Mouse (Mus musculus): Measurements from ENCODE around the gene Fgfr1op. TPM values are rescaled to one million over a fixed set of nuclear protein-coding genes. Genes with fewer than 3 reads are reported as not detected.
"Not testable (repeated sequence)": the region's sequence is repeated elsewhere in the genome, so short reads cannot be mapped to it uniquely, and the experiment has no call there.

Gene Fgfr1op
- polyA plus RNA-seq, 1 experiment from 2014 or later: 27.5 TPM

- ATAC-seq: peak; percentile 97
- peak within 1 kb of the TSS; percentile 50 for H3K4me3 ChIP-seq (replicated peaks)
- not testable (repeated sequence) for H3K4me1 ChIP-seq (replicated peaks); H3K36me3 ChIP-seq; H3K9me3 ChIP-seq; H3K27ac ChIP-seq; H3K27me3 ChIP-seq
- peak within 1 kb of the TSS; percentile 62 for H3K4me2 ChIP-seq (replicated peaks)
- peak within 1 kb of the TSS; percentile 70; the same call in 1 of the 2 replicates for H3K9ac ChIP-seq (replicated peaks)
- WGBS: 1% methylated on average over 50 of the region's 67 CpGs
Measured at GRCm38 (mm10) chr17:8147439-8148316, 17.6 kb upstream of the Fgfr1op start, which contains the start of the genes Gm49673 and Rnaset2a. Gm49673 (minus strand) TSS chr17:8147788. Rnaset2a (minus strand) TSS chr17:8148097.

GRCm38 (mm10) chr17:8155010-8155409, 10.3 kb upstream of the Fgfr1op start:
- not testable (repeated sequence) for H3K27ac ChIP-seq; H3K9ac ChIP-seq (replicated peaks); H3K27me3 ChIP-seq; H3K9me3 ChIP-seq; H3K4me2 ChIP-seq (replicated peaks); H3K4me1 ChIP-seq (replicated peaks); ATAC-seq; H3K4me3 ChIP-seq (replicated peaks); H3K36me3 ChIP-seq
- 95% methylated on average over 7 of the region's 7 CpGs for WGBS

DNA sequence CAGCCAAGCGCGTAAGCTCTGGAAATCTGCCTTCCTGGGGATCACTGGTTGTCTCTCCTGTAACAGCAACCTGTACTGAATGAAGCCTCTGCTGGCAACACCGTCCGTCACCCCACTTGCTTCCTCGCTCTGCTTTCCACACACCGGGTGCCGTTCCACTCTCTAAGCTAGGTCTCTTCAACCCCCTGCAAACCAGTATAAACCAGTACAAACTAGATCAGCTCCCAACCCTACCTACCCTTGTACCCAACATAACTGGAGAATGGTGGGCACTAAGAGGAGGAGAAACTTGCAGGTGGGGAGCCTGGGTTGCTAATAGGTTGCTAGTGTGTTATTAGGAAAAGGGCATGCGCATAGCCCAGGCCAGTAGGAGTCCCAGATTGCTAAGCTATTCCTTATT, 9.3 kb upstream of the Fgfr1op start:
- ATAC-seq; H3K27ac ChIP-seq; H3K4me3 ChIP-seq (replicated peaks); H3K4me2 ChIP-seq (replicated peaks); H3K27me3 ChIP-seq; H3K4me1 ChIP-seq (replicated peaks); H3K36me3 ChIP-seq; H3K9me3 ChIP-seq; H3K9ac ChIP-seq (replicated peaks): not testable (repeated sequence)
- WGBS: no CpG with 5 or more reads among the region's 8 CpGs

DNA sequence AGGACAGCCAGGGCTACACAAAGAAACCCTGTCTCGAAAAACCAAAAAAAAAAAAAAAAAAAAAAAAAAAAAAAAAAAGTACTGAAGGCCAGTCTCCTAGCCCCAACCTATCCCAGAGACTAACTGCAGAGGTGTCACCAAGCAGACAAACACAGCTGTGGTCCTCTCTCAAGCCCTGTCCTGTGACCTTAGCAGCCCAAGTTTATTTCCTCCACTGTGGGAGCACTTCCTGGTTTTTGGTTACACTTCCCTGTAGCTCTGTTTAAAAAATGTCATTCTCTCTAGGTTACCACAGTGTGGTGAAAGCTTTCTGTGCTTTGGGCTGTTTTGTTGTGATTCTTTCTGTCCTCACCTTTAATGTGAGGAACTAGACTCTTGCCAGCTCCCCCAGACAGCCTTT, 6.7 kb upstream of the Fgfr1op start:
- H3K36me3 ChIP-seq; H3K4me1 ChIP-seq (replicated peaks); H3K27ac ChIP-seq; H3K4me2 ChIP-seq (replicated peaks); H3K4me3 ChIP-seq (replicated peaks); H3K9ac ChIP-seq (replicated peaks); H3K27me3 ChIP-seq; ATAC-seq; H3K9me3 ChIP-seq: not testable (repeated sequence)
- WGBS: no CpG with 5 or more reads among the region's 1 CpGs

GRCm38 (mm10) chr17:8160969-8161368, 4.3 kb upstream of the Fgfr1op start:
- not testable (repeated sequence) for H3K36me3 ChIP-seq, H3K27me3 ChIP-seq

DNA sequence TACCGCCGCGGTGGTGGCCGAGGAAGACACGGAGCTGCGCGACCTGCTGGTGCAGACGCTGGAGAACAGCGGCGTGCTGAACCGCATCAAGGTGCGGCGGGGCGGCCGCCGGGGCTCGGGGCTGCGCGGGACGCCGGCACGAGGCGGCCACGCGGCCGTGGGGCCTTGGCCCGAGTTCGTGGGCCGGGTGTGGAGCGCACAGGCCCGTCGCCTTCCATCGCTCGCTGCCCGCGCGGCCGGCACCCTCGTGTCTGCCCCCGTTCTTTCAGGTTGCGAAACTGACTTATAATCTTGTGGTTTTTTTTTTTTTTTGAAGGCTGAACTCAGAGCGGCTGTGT, 276 bp downstream of the Fgfr1op start:
- Histone ChIP-seq H3K4me2 (replicated peaks) (peak overlapping the region; percentile 55), H3K9ac (replicated peaks) (peak overlapping the region; percentile 67; the same call in 1 of the 2 replicates), H3K4me3 (replicated peaks) (peak overlapping the region; percentile 55), H3K36me3 (peaks cover 11% of the 10 kb centered on the region), H3K27ac (peak overlapping the region; percentile 68; the same call in 1 of the 2 replicates)
- ATAC-seq; H3K27me3 ChIP-seq; H3K4me1 ChIP-seq (replicated peaks); H3K9me3 ChIP-seq: not testable (repeated sequence)
- 0% methylated on average over 42 of the region's 42 CpGs for WGBS

More at GRCm38 (mm10) chr17:8160969-8161368, 4.3 kb upstream of the Fgfr1op start:
- not testable (repeated sequence) for H3K4me3 ChIP-seq (replicated peaks); H3K27ac ChIP-seq; ATAC-seq; H3K9me3 ChIP-seq; H3K4me2 ChIP-seq (replicated peaks); H3K9ac ChIP-seq (replicated peaks); H3K4me1 ChIP-seq (replicated peaks)
- WGBS: 47% methylated on average over 3 of the region's 3 CpGs

DNA sequence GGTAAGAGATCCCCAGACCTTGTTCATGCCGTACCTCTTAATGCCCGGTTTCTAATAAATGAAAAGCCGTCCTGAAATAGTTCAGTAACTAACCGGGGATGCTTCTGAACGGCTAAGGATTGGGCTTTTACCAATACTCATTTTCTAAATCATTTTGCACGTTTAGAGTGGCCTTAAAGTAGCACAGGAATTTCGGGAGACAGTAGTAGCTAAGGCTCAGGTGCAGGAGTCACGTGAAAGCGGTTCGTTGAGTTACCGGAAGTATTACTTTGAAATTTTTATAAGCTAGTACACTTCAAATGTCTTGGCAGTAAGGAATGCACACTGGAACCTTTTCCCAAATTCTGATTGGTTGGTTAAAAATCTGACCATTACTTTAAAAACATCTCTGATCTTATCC, 676 bp downstream of the Fgfr1op start:
- H3K9me3 ChIP-seq; H3K4me1 ChIP-seq (replicated peaks); H3K27me3 ChIP-seq; H3K27ac ChIP-seq; ATAC-seq: not testable (repeated sequence)
- WGBS: under 1% methylated on average over 11 of the region's 11 CpGs
- peaks cover 14% of the 10 kb centered on the region for H3K36me3 ChIP-seq
- peak overlapping the region; percentile 55 for H3K4me3 ChIP-seq (replicated peaks)
- peak overlapping the region; percentile 55 for H3K4me2 ChIP-seq (replicated peaks)
- H3K9ac ChIP-seq (replicated peaks): 0 out of 2 replicates have a peak overlapping the region, but pooled peaks have one; percentile 67

GRCm38 (mm10) chr17:8166454-8166853, 1.2 kb downstream of the Fgfr1op start:
- Histone ChIP-seq H3K4me3 (replicated peaks) (peak overlapping the region; percentile 55), H3K4me2 (replicated peaks) (peak overlapping the region; percentile 55), H3K36me3 (peaks cover 18% of the 10 kb centered on the region)
- H3K4me1 ChIP-seq (replicated peaks); H3K27me3 ChIP-seq; H3K27ac ChIP-seq; ATAC-seq; H3K9me3 ChIP-seq; H3K9ac ChIP-seq (replicated peaks): not testable (repeated sequence)
- 39% methylated on average over 2 of the region's 3 CpGs for WGBS

DNA sequence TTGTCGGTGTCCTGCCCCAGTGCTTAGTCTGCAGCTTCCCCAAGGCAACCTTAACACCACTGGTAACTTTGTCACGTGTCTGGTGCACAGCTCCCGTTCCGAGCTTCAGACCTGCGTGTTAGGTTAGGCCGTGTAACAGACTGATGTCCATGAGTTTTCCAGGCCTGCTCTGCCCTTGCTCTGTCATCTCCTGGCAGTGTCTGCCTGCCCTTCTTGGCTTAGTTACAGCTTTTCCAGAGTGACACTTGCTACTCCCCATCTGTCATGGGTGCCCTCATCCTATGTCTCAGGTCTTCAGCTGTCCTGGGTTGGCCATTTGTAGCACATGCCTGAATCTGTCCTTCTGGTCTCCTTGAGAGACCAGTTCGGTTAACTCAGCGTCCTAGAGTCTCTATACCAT, 2.1 kb downstream of the Fgfr1op start:
- H3K36me3 ChIP-seq: peaks cover 23% of the 10 kb centered on the region
- WGBS: 94% methylated on average over 7 of the region's 8 CpGs
- H3K4me1 ChIP-seq (replicated peaks); H3K9me3 ChIP-seq; H3K4me3 ChIP-seq (replicated peaks); H3K9ac ChIP-seq (replicated peaks); H3K27me3 ChIP-seq; ATAC-seq; H3K4me2 ChIP-seq (replicated peaks); H3K27ac ChIP-seq: not testable (repeated sequence)

- Histone ChIP-seq H3K4me2 (replicated peaks) (no peak overlapping the region), H3K4me3 (replicated peaks) (no peak overlapping the region), H3K36me3 (peaks cover 47% of the 10 kb centered on the region), H3K4me1 (replicated peaks) (peaks cover 9% of the 10 kb centered on the region; the same call in 1 of the 2 replicates), H3K27ac (no peak overlapping the region), H3K27me3 (no peaks in the 10 kb centered on the region), H3K9ac (replicated peaks) (no peak overlapping the region), H3K9me3 (no peaks in the 10 kb centered on the region)
- WGBS: 92% methylated on average over 7 of the region's 7 CpGs
- no peak for ATAC-seq
Measured at GRCm38 (mm10) chr17:8170331-8170730, 5.0 kb downstream of the Fgfr1op start.

DNA sequence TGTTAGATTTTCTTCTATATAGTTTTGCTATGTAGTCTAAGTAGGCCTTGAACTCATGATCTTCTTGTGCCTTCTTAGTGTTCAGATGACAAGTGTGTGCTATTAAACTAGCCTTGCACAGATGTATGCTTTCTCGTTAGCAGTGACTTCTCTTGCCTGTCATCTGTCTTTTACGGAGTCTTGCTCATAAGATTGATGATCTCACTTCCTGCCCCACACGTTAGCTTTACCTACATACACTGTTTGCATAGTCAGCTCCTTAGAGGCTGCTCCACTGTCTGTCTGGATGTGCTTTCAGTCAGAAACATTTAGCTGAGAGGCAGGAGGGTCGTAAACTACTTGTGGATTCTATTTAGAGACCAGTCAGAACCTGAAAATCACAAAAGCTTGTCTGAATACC, 5.8 kb downstream of the Fgfr1op start:
- no peaks in the 10 kb centered on the region for H3K27me3 ChIP-seq
- H3K4me3 ChIP-seq (replicated peaks): no peak overlapping the region
- ATAC-seq: no peak
- peaks cover 54% of the 10 kb centered on the region for H3K36me3 ChIP-seq
- H3K4me2 ChIP-seq (replicated peaks): no peak overlapping the region
- 86% methylated on average over 4 of the region's 4 CpGs for WGBS
- H3K27ac ChIP-seq: no peak overlapping the region
- no peak overlapping the region for H3K9ac ChIP-seq (replicated peaks)
- H3K9me3 ChIP-seq: no peaks in the 10 kb centered on the region
- peaks cover 9% of the 10 kb centered on the region; the same call in 1 of the 2 replicates for H3K4me1 ChIP-seq (replicated peaks)

DNA sequence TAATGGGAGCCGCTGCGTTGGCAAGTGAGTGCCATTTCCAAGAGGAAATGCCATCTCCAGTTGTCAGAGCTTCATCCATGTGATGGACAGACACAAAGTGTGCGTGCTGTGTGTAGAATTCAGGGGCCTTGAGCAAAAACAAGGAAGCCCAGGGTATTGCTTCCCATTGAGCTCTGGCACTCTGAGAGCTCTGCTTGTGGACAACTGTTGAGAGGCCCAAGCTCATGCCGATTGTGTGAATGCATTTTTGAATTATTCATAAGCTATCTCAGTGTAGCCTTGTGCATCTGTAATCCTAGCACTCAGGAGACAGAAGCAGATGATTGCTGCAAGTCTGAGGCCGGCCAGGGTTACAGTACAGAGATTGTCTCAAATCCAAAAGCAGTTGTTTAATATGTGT, 11.8 kb downstream of the Fgfr1op start:
- peak; percentile 87 for ATAC-seq
- H3K4me3 ChIP-seq (replicated peaks): no peak overlapping the region
- H3K4me2 ChIP-seq (replicated peaks): no peak overlapping the region
- H3K9me3 ChIP-seq: no peaks in the 10 kb centered on the region
- H3K27ac ChIP-seq: 0 out of 2 replicates have a peak overlapping the region, but pooled peaks have one; percentile 30
- peaks cover 65% of the 10 kb centered on the region for H3K36me3 ChIP-seq
- H3K4me1 ChIP-seq (replicated peaks): peaks cover 8% of the 10 kb centered on the region
- 43% methylated on average over 5 of the region's 5 CpGs for WGBS
- no peaks in the 10 kb centered on the region for H3K27me3 ChIP-seq
- H3K9ac ChIP-seq (replicated peaks): no peak overlapping the region; the same call in 1 of the 2 replicates
